Comparison of ENCODE assay signal across 9 mouse cellular contexts in the genomic region with DNA sequence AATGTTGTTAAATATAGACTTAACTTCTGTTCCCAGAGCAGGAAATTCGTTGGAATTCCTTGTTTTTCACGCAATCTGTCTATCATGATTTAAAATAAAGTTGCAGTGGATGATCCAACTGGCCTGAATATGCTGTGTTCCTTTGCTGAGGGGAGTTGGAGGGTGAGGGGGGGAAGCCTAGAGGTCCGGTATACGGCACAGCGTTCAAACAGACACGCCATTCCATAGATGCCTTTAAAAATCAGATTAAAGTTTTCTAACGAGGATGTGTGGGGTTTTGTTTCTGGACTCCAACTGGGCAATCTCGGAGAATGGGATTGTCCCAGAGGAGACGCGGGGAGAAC. TPM values are rescaled to one million over a fixed set of nuclear protein-coding genes. Genes with fewer than 3 reads are reported as not detected.
DNase-seq lines count a peak whose midpoint lies in the region; ATAC-seq and TF ChIP-seq lines count a peak whose summit lies in the region.
"Had no signal": no experiment of that assay in that cellular context is flagged by ENCODE, and none has a peak within 500 bp of the region (broad histone marks: within the 10 kb centered on the region; RNA-seq: fewer than 3 reads in every experiment).

No protein-coding gene starts in this region.

- no peak for TF ChIP-seq POLR2A in testis, adult 2 months (IDR thresholded peaks at IDR 0.05; ENCODE audit: control insufficient read depth, low read depth, low read length)

- H3K4me3 ChIP-seq in heart, embryonic 10.5 days, result peak overlapping the region; percentile 75
- H3K4me3 ChIP-seq in testis, adult 2 months (ENCODE audit: control insufficient read depth, low read depth, low read length), result peak overlapping the region; percentile 32
- H3K4me3 ChIP-seq in liver, postnatal 0 days (ENCODE audit: low read depth, low read length), result 0 out of 2 replicates have a peak overlapping the region, but pooled peaks have one; percentile 13

- no peaks in the 10 kb centered on the region for H3K9me3 ChIP-seq in heart, embryonic 10.5 days
- no peaks in the 10 kb centered on the region for H3K9me3 ChIP-seq in liver, postnatal 0 days (ENCODE audit: low read length)

- no peak for DNase-seq in heart, embryonic 10.5 days (ENCODE audit: low spot score)
- DNase-seq in heart, postnatal 4 days, result no peak
- no peak for DNase-seq in testis, postnatal 14 days (ENCODE audit: low spot score)
- no peak for DNase-seq in liver, postnatal 0 days
- DNase-seq in retina, embryonic 14.5 days (ENCODE audit: low spot score), result no peak
- DNase-seq in urinary bladder, adult 18-20 months (ENCODE audit: low spot score in 2 of 2), result no peak
- DNase-seq in adrenal gland, adult 18-20 months (ENCODE audit: low spot score in 2 of 2), result no peak
- DNase-seq: B cell, adult 2 months had no signal

- H3K36me3 ChIP-seq in heart, embryonic 10.5 days, result peaks cover 25% of the 10 kb centered on the region
- H3K36me3 ChIP-seq in testis, adult 2 months (ENCODE audit: control insufficient read depth, insufficient read depth, low read length), result no peaks in the 10 kb centered on the region
- H3K36me3 ChIP-seq in liver, postnatal 0 days (replicated peaks; ENCODE audit: insufficient read depth, low read length), result 0 out of 2 replicates have a peak, but pooled peaks cover 4% of the 10 kb centered on the region

- H3K4me2 ChIP-seq in liver, postnatal 0 days (ENCODE audit: low read depth, low read length), result peak overlapping the region; percentile 75; the same call in 1 of the 2 replicates

- peaks cover 56% of the 10 kb centered on the region for H3K4me1 ChIP-seq in heart, embryonic 10.5 days
- peaks cover 26% of the 10 kb centered on the region for H3K4me1 ChIP-seq in testis, adult 2 months (ENCODE audit: control insufficient read depth, insufficient read depth, low read length)
- H3K4me1 ChIP-seq in liver, postnatal 0 days (ENCODE audit: insufficient read depth), result peaks cover 10% of the 10 kb centered on the region; the same call in 1 of the 2 replicates

- no peak for ATAC-seq in liver, postnatal 0 days

- no peak for TF ChIP-seq CTCF in testis, adult 2 months (IDR thresholded peaks at IDR 0.05; ENCODE audit: control insufficient read depth, insufficient read depth, insufficient replicate concordance, low read depth, low read length)
- TF ChIP-seq CTCF in liver, postnatal 0 days (IDR thresholded peaks at IDR 0.05; ENCODE audit: low read depth), result no peak

- WGBS in heart, embryonic 10.5 days, result 2% methylated on average over 10 of the region's 10 CpGs
- WGBS in liver, postnatal 0 days (ENCODE audit: insufficient replicate concordance), result 25% methylated on average over 10 of the region's 10 CpGs

- no peak for TF ChIP-seq EP300 in liver, postnatal 0 days (IDR thresholded peaks at IDR 0.05; ENCODE audit: low read depth)

- no peak overlapping the region for H3K9ac ChIP-seq in liver, postnatal 0 days (replicated peaks)

- peak overlapping the region; percentile 97 for H3K27ac ChIP-seq in heart, embryonic 10.5 days
- H3K27ac ChIP-seq in testis, adult 2 months (ENCODE audit: control insufficient read depth, insufficient read depth, low read depth, low read length), result peak overlapping the region; percentile 40; the same call in 1 of the 2 replicates
- H3K27ac ChIP-seq in liver, postnatal 0 days (ENCODE audit: low read depth), result 0 out of 2 replicates have a peak overlapping the region, but pooled peaks have one; percentile 34

- no peaks in the 10 kb centered on the region for H3K27me3 ChIP-seq in heart, embryonic 10.5 days (ENCODE audit: insufficient read depth, poor library complexity, severe bottlenecking)
- peaks cover 2% of the 10 kb centered on the region; the same call in 1 of the 2 replicates for H3K27me3 ChIP-seq in testis, adult 2 months (ENCODE audit: control insufficient read depth, insufficient read depth, low read length)
- H3K27me3 ChIP-seq in liver, postnatal 0 days (ENCODE audit: insufficient read depth, low read length), result peaks cover 35% of the 10 kb centered on the region

RNA-seq across cellular contexts. Expression of gene Ccn1, which starts 2.2 kb away (rescaled TPM):
- 78.7 and 82.7 TPM in 2 replicates for polyA plus RNA-seq in heart, embryonic 10.5 days (2016; fragmentation: Nextera tagmentation; extraction: Ambion mirVana)
- total RNA-seq in heart, postnatal 4 days (2021), result 10 to 100 TPM; 50.7 to 73.3 TPM
- polyA plus RNA-seq in testis, adult 2 months (2012; rRNA removed), result 2.0 and 4.0 TPM in 2 replicates
- 3.5 and 3.9 TPM in 2 replicates for polyA plus RNA-seq in liver, postnatal 0 days (2015; fragmentation: Nextera tagmentation; extraction: Ambion mirVana)
- total RNA-seq in adrenal gland, adult 18-20 months (2021), result 10 to 100 TPM; 12.8 to 37.4 TPM

Comparison
In these comparisons a context has a peak if more than half of its experiments do, and no peak if none do; other contexts are left out.
1. H3K27ac ChIP-seq: peak in every context shown above with its lines; median percentile 97 in heart, embryonic 10.5 days; 40 in testis, adult 2 months; 34 in liver, postnatal 0 days.
2. H3K4me3 ChIP-seq: peak in every context shown above with its lines; median percentile 75 in heart, embryonic 10.5 days; 32 in testis, adult 2 months; 13 in liver, postnatal 0 days.
3. RNA of gene Ccn1, which starts 2.2 kb away (polyA plus RNA-seq): 78.7 to 82.7 TPM in heart, embryonic 10.5 days; 3.5 to 3.9 TPM in liver, postnatal 0 days and 2.0 to 4.0 TPM in testis, adult 2 months; every median in the first group is over 10 times any median in the second.